Mouse (Mus musculus) WW6 (cell line): ENCODE data around the gene 4930430A15Rik.

Experiments used
- DNase-seq: peaks from one replicate; pipeline ENCODE4 v3.0.0-alpha.2; 2013; ENCODE audit warnings: low read depth, low spot score

Gene 4930430A15Rik

DNA sequence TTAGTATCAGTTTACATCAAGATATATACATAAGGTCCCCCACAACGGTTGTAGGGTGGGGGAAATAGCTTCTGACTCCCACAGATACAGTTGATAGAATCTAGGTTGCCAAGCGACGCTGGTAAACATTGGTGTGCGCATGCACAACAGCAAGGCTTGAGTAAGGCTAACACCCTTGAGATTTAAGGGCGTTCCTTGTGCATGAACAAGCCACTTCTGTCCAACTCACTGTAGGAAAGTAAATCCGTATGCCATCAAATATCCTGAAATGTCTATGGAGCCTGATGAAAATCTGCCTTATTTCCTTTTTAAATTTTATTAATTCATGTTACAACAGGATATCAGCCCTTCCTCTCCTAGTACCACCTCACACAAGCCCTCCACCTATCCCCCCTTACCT, at the start of gene 4930430A15Rik:
TSS of gene 4930430A15Rik (minus strand) at position 101 of the 400 bp plus-strand sequence.
- DNase-seq = no peak

DNA sequence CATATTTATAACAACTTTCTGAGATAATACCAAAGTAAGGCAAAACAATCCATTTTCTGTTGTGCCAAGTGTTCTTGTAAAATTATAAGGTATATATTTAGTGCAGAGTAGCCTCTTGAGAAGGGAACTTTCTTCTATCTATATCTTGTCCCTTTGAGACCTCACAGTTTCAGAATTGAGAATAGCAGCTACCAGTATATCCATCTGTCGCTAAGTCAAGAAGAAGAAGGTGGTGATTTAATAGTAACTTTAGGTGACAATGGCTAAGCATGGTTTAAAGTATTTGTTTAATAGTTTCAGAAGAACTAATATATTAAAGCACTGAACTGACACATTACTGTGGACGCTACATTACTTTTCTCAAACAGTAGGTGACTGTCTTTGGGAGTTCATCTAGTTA, 44.6 kb upstream of the 4930430A15Rik start, which contains the start of gene Olfr1277:
TSS of gene Olfr1277 (minus strand) at position 101 of the 400 bp plus-strand sequence.
- no peak for DNase-seq

DNA sequence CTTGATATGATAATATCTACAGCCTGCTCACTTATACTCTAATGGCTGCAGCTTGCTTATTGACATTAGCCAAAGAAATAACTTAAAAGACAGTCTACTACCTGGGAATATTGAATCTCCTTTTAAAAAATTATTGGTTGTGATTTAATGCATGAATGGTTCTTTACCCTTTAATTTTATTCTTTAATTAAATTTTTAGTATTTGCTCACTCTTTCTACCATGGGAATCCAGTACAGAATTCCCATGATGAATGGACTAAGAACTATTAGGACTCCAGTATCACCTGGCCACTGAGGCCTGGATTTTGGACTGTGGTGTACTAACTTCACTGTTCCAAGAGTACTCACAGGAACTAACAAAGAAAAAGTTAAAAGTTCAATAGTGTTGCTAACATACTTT, 24.8 kb upstream of the 4930430A15Rik start, which contains the start of gene Olfr1276:
TSS of gene Olfr1276 (plus strand) at position 301 of the 400 bp plus-strand sequence.
- DNase-seq = no peak

DNA sequence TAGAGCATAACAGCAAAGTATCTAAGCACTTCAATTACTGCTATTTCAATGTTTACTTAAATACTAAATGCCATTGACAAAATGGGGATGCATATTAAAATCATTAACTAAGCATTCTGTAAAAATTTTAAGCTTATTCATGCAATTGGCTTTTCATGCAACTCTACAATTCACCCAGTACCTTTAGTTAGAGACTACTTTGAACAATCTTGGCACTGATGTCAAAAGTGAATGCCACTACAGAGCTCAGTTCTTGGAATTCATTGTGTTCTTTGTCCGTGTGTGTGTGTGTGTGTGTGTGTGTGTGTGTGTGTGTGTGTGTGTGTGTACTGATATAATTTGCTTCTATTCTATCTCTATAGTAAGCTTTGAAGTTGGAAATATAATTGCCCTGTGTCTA, 5.8 kb upstream of the 4930430A15Rik start, which contains the start of gene Olfr1275:
TSS of gene Olfr1275 (minus strand) at position 101 of the 400 bp plus-strand sequence.
- DNase-seq = no peak

DNA sequence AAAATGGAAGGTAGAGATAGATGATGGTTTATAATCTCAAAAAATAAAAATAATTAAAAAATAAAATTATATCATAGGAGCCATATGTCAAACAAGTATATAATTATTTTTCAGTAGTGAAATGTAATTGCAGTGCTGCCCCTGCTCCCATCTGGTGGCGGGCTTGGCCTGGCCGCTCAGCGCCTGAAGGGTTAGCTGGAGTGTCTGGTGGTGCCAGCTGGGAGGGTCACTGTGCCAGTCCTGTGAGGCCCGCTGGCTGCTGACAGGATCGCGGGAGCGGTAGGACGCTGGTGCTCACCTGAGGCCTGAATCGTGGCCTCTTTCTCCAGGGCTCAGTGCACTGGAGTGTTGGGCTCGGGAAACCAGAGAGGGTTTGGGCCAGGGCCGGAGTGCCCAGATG, 47.3 kb downstream of the 4930430A15Rik start:
- no peak for DNase-seq

DNA sequence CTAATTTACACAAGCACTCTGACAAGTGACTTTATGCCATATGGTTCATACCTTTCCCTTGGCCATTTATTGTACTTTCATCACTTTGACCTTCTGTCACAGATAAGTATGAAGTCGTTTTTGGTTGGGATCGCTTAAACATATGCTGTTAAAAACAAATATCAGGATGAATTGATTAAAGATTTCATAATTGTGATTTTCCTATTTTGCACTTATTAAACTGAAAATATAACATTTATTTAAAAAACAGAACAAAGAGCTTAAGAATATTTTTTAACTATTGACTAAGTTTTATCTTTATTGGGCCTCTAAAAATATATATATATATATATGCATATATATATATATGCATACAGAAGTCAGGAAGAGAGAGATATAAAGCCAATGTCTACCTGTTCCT, 76.6 kb downstream of the 4930430A15Rik start, which contains the start of gene Gm15130:
TSS of gene Gm15130 (minus strand) at position 101 of the 400 bp plus-strand sequence.
- DNase-seq = no peak

DNA sequence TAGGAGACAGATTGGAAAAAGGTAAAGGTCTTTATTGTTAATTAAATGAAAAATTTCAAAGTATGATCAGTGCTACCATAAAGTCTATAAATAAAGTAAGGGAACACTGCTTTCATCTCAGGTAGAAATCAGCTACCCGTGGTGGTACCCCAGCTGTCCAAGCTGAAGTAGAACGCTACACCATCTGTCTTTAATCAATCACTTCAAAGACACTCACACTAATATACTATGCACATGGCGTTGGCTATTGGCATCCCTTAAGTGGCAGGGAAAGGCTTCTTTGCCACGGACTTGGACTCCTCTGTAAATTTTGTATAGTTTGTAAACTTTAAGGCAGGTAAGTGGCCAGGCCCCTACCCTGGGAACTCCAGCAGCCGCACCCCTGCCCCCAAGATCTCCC, 93.7 kb downstream of the 4930430A15Rik start:
- no peak for DNase-seq
